32 mouse cellular contexts compared by ENCODE assay signal in genomic region chr13:104532723-104533122, GRCm38 (mm10).
"Had no signal": no experiment of that assay in that cellular context is flagged by ENCODE, and none has a peak within 500 bp of the region (broad histone marks: within the 10 kb centered on the region; RNA-seq: fewer than 3 reads in every experiment).

No protein-coding gene starts in this region.

- H3K27ac ChIP-seq: limb, embryonic 10.5 days; limb, embryonic 12.5 days; limb, embryonic 13.5 days; limb, embryonic 15.5 days; liver, embryonic 12.5 days; liver, embryonic 13.5 days; liver, embryonic 14.5 days; liver, embryonic 15.5 days; lung, embryonic 15.5 days; macrophage; midbrain, embryonic 10.5 days; midbrain, embryonic 12.5 days; midbrain, embryonic 13.5 days; midbrain, embryonic 15.5 days; neural tube, embryonic 12.5 days had no signal

- H3K9me3 ChIP-seq: limb, embryonic 10.5 days; limb, embryonic 12.5 days; limb, embryonic 13.5 days; limb, embryonic 15.5 days; liver, embryonic 12.5 days; liver, embryonic 13.5 days; liver, embryonic 15.5 days; lung, embryonic 15.5 days; megakaryocyte, embryonic 14.5 days; midbrain, embryonic 10.5 days; midbrain, embryonic 12.5 days; midbrain, embryonic 13.5 days; midbrain, embryonic 15.5 days; neural tube, embryonic 12.5 days had no signal

- H3K4me2 ChIP-seq: limb, embryonic 12.5 days; limb, embryonic 13.5 days; limb, embryonic 15.5 days; liver, embryonic 11.5 days; liver, embryonic 12.5 days; liver, embryonic 13.5 days; liver, embryonic 15.5 days; lung, embryonic 14.5 days; lung, embryonic 15.5 days; midbrain, embryonic 11.5 days; midbrain, embryonic 12.5 days; midbrain, embryonic 13.5 days; midbrain, embryonic 15.5 days; neural tube, embryonic 12.5 days had no signal

- H3K9ac ChIP-seq: limb, embryonic 12.5 days; limb, embryonic 13.5 days; limb, embryonic 15.5 days; liver, embryonic 12.5 days; liver, embryonic 13.5 days; liver, embryonic 14.5 days; liver, embryonic 15.5 days; liver, postnatal 0 days; lung, embryonic 14.5 days; lung, embryonic 15.5 days; midbrain, embryonic 12.5 days; midbrain, embryonic 13.5 days; midbrain, embryonic 15.5 days; neural tube, embryonic 12.5 days had no signal

- H3K4me1 ChIP-seq: limb, embryonic 10.5 days; limb, embryonic 12.5 days; limb, embryonic 13.5 days; limb, embryonic 15.5 days; liver, embryonic 12.5 days; liver, embryonic 13.5 days; liver, embryonic 15.5 days; lung, embryonic 15.5 days; megakaryocyte, embryonic 14.5 days; midbrain, embryonic 10.5 days; midbrain, embryonic 12.5 days; midbrain, embryonic 15.5 days; neural tube, embryonic 12.5 days had no signal

- H3K4me3 ChIP-seq: limb, embryonic 10.5 days; limb, embryonic 12.5 days; limb, embryonic 13.5 days; limb, embryonic 15.5 days; liver, embryonic 12.5 days; liver, embryonic 13.5 days; liver, embryonic 15.5 days; lung, embryonic 15.5 days; megakaryocyte, embryonic 14.5 days; midbrain, embryonic 10.5 days; midbrain, embryonic 12.5 days; midbrain, embryonic 13.5 days; midbrain, embryonic 15.5 days; myocyte; neural tube, embryonic 12.5 days had no signal

- ATAC-seq: liver, embryonic 12.5 days; liver, postnatal 0 days; lung, postnatal 0 days; midbrain, embryonic 13.5 days; midbrain, embryonic 15.5 days; midbrain, embryonic 16.5 days had no signal

- H3K36me3 ChIP-seq: limb, embryonic 10.5 days; limb, embryonic 12.5 days; limb, embryonic 13.5 days; limb, embryonic 15.5 days; liver, embryonic 12.5 days; liver, embryonic 13.5 days; liver, embryonic 15.5 days; lung, embryonic 15.5 days; midbrain, embryonic 10.5 days; midbrain, embryonic 12.5 days; midbrain, embryonic 13.5 days; midbrain, embryonic 15.5 days; neural tube, embryonic 12.5 days had no signal

- DNase-seq: left cerebral cortex, postnatal 4 days; liver; liver, embryonic 13.5 days; liver, postnatal 0 days; lung, adult 18-20 months; lung, adult 2 months; lung, embryonic 14.5 days; lung, postnatal 10 days; lung, postnatal 14 days; lung, postnatal 36 days; lung, postnatal 4 days; midbrain, embryonic 14.5 days had no signal

- H3K27me3 ChIP-seq: limb, embryonic 12.5 days; limb, embryonic 13.5 days; limb, embryonic 15.5 days; liver, embryonic 12.5 days; liver, embryonic 13.5 days; liver, embryonic 15.5 days; lung, embryonic 15.5 days; megakaryocyte, embryonic 14.5 days; midbrain, embryonic 12.5 days; midbrain, embryonic 13.5 days; midbrain, embryonic 15.5 days; neural tube, embryonic 12.5 days had no signal
